Mouse (Mus musculus) CH12.LX (cell line): ENCODE data around the gene Il17rb. TPM values are rescaled to one million over a fixed set of nuclear protein-coding genes. Genes with fewer than 3 reads are reported as not detected.
A peak's percentile ranks its signal among the peaks of the same experiment; 100 is the strongest.

Experiments used
- DNase-seq: peaks from one replicate; pipeline ENCODE4 v3.0.0-alpha.2; 2013; ENCODE audit errors: extremely low read depth
- H3K27ac ChIP-seq: 2 replicates; pipeline ENCODE4 v1.5.1; 2012; ENCODE audit warnings: low read depth, mild to moderate bottlenecking, control low read depth, moderate library complexity; ENCODE audit not compliant: insufficient read depth
- H3K27me3 ChIP-seq: replicated peaks from 2 replicates; pipeline ENCODE3; 2012; ENCODE audit warnings: inconsistent platforms
- H3K36me3 ChIP-seq, 2 experiments: replicated peaks in 1 of 2; 2 replicates each; pipeline versions ENCODE3 to v1.6.1; 2012; ENCODE audit warnings: inconsistent platforms in 1 of 2, low read length in 1 of 2, mild to moderate bottlenecking in 1 of 2, mixed read lengths in 1 of 2, moderate library complexity in 1 of 2; ENCODE audit not compliant: control insufficient read depth in 1 of 2, insufficient read depth in 1 of 2
- H3K4me1 ChIP-seq, 2 experiments: 2 replicates each; pipeline ENCODE4 v1.6.1; 2012; ENCODE audit warnings: inconsistent platforms in 1 of 2, moderate library complexity in 1 of 2; ENCODE audit not compliant: insufficient read depth in 2 of 2, control insufficient read depth in 1 of 2
- H3K4me2 ChIP-seq: 2 replicates; pipeline ENCODE4 v1.6.1; 2012; ENCODE audit warnings: low read depth, mild to moderate bottlenecking, control low read depth; ENCODE audit not compliant: poor library complexity, insufficient read depth, severe bottlenecking
- H3K4me3 ChIP-seq, 3 experiments: fragments of 150-350 bp in 1 of 3; sonication (generic) in 1 of 3; replicated peaks in 1 of 3; 2 replicates each; pipeline versions ENCODE3 to v1.5.1; 2011 to 2012; ENCODE audit warnings: low read depth in 2 of 3, low read length in 2 of 3, mild to moderate bottlenecking in 2 of 3, moderate library complexity in 2 of 3, control low read depth in 1 of 3, improper control_type of control experiment in 1 of 3, inconsistent platforms in 1 of 3, mixed read lengths in 1 of 3; ENCODE audit not compliant: poor library complexity in 1 of 3
- H3K79me2 ChIP-seq: replicated peaks from 2 replicates; pipeline ENCODE4 v1.6.1; 2012; ENCODE audit warnings: mild to moderate bottlenecking, moderate library complexity; ENCODE audit not compliant: control insufficient read depth, poor library complexity, insufficient read depth, severe bottlenecking; ENCODE audit errors: extremely low read depth
- H3K9ac ChIP-seq: 2 replicates; pipeline ENCODE4 v1.6.1; 2012; ENCODE audit warnings: low read depth, mild to moderate bottlenecking, control low read depth, moderate library complexity; ENCODE audit not compliant: insufficient read depth
- H3K9me3 ChIP-seq: replicated peaks from 2 replicates; pipeline ENCODE3; 2012; ENCODE audit warnings: low read length, inconsistent platforms, mixed read lengths
- BHLHE40 ChIP-seq: IDR thresholded peaks from 2 replicates; pipeline ENCODE4 v1.6.1; 2011; ENCODE audit warnings: mild to moderate bottlenecking, low read depth, low read length, improper control_type of control experiment
- CHD2 ChIP-seq: IDR thresholded peaks from 2 replicates; pipeline ENCODE4 v1.6.1; 2011; ENCODE audit warnings: low read length, improper control_type of control experiment
- CTCF ChIP-seq, 2 experiments: IDR thresholded peaks in 1 of 2; conservative IDR thresholded peaks in 1 of 2; 2 replicates each; pipeline ENCODE4 v1.5.1; 2011 to 2012; ENCODE audit warnings: low read depth in 2 of 2, low read length in 2 of 2, improper control_type of control experiment in 1 of 2, inconsistent platforms in 1 of 2, mild to moderate bottlenecking in 1 of 2, moderate library complexity in 1 of 2
- E2F4 ChIP-seq: IDR thresholded peaks from 2 replicates; pipeline ENCODE4 v1.6.1; 2011; ENCODE audit warnings: low read depth, low read length, improper control_type of control experiment; ENCODE audit not compliant: insufficient replicate concordance
- ELF1 ChIP-seq: IDR thresholded peaks from 2 replicates; pipeline ENCODE4 v1.6.1; 2014; ENCODE audit warnings: low read depth, mild to moderate bottlenecking, inconsistent platforms, low read length, improper control_type of control experiment
- EP300 ChIP-seq: IDR thresholded peaks from 2 replicates; pipeline ENCODE4 v1.6.1; 2011; ENCODE audit warnings: low read length, improper control_type of control experiment
- ETS1 ChIP-seq: conservative IDR thresholded peaks from 2 replicates; pipeline ENCODE4 v1.6.1; 2012; ENCODE audit warnings: low read depth, mild to moderate bottlenecking, inconsistent platforms, low read length, improper control_type of control experiment, moderate library complexity
- GABPA ChIP-seq: IDR thresholded peaks from 2 replicates; pipeline ENCODE4 v1.6.1; 2012; ENCODE audit warnings: low read depth, low read length, improper control_type of control experiment, inconsistent platforms; ENCODE audit not compliant: insufficient replicate concordance
- HCFC1 ChIP-seq: IDR thresholded peaks from 2 replicates; pipeline ENCODE4 v1.6.1; 2012; ENCODE audit warnings: low read depth, mild to moderate bottlenecking, inconsistent platforms, low read length, improper control_type of control experiment
- JUN ChIP-seq: IDR thresholded peaks from 2 replicates; pipeline ENCODE4 v1.6.1; 2011; ENCODE audit warnings: low read depth, mild to moderate bottlenecking, low read length, improper control_type of control experiment, moderate library complexity; ENCODE audit not compliant: insufficient read depth
- JUND ChIP-seq: conservative IDR thresholded peaks from 2 replicates; pipeline ENCODE4 v1.6.1; 2011; ENCODE audit warnings: low read depth, low read length, improper control_type of control experiment
- KAT2A ChIP-seq: IDR thresholded peaks from 2 replicates; pipeline ENCODE4 v1.6.1; 2012; ENCODE audit warnings: low read length, improper control_type of control experiment, inconsistent platforms; ENCODE audit not compliant: insufficient replicate concordance
- MAFK ChIP-seq: IDR thresholded peaks from 2 replicates; pipeline ENCODE4 v1.6.1; 2011; ENCODE audit warnings: low read length, improper control_type of control experiment; ENCODE audit not compliant: insufficient replicate concordance
- MAX ChIP-seq: IDR thresholded peaks from 2 replicates; pipeline ENCODE4 v1.6.1; 2011; ENCODE audit warnings: low read length, improper control_type of control experiment
- MXI1 ChIP-seq: IDR thresholded peaks from 2 replicates; pipeline ENCODE4 v1.6.1; 2011; ENCODE audit warnings: mild to moderate bottlenecking, low read depth, low read length, improper control_type of control experiment
- NELFE ChIP-seq: IDR thresholded peaks from 2 replicates; pipeline ENCODE4 v1.6.1; 2011; ENCODE audit warnings: low read depth, low read length, improper control_type of control experiment
- PAX5 ChIP-seq: IDR thresholded peaks from 2 replicates; pipeline ENCODE4 v1.6.1; 2012; ENCODE audit warnings: low read length, inconsistent platforms, mixed read lengths
- POLR2A ChIP-seq: IDR thresholded peaks from 2 replicates; pipeline ENCODE4 v1.6.1; 2011; ENCODE audit warnings: low read depth, mild to moderate bottlenecking, improper control_type of control experiment, low read length
- POLR2AphosphoS2 ChIP-seq: IDR thresholded peaks from 2 replicates; pipeline ENCODE4 v1.6.1; 2011; ENCODE audit warnings: low read depth, low read length, improper control_type of control experiment
- RAD21 ChIP-seq: IDR thresholded peaks from 2 replicates; pipeline ENCODE4 v1.6.1; 2011; ENCODE audit warnings: low read depth, mild to moderate bottlenecking, low read length, improper control_type of control experiment, moderate library complexity
- RCOR1 ChIP-seq: conservative IDR thresholded peaks from 2 replicates; pipeline ENCODE4 v1.6.1; 2012; ENCODE audit warnings: low read depth, mild to moderate bottlenecking, inconsistent platforms, low read length, improper control_type of control experiment
- SIN3A ChIP-seq: IDR thresholded peaks from 2 replicates; pipeline ENCODE4 v1.6.1; 2012; ENCODE audit warnings: low read length, improper control_type of control experiment, inconsistent platforms
- SMC3 ChIP-seq: IDR thresholded peaks from 2 replicates; pipeline ENCODE4 v1.6.1; 2011; ENCODE audit warnings: low read depth, low read length, improper control_type of control experiment
- TBP ChIP-seq: conservative IDR thresholded peaks from 2 replicates; pipeline ENCODE4 v1.6.1; 2011; ENCODE audit warnings: low read depth, low read length, improper control_type of control experiment
- TCF12 ChIP-seq: IDR thresholded peaks from 2 replicates; pipeline ENCODE4 v1.6.1; 2014; ENCODE audit warnings: low read depth, mild to moderate bottlenecking, inconsistent platforms, low read length, improper control_type of control experiment
- USF1 ChIP-seq: IDR thresholded peaks from 2 replicates; pipeline ENCODE4 v1.6.1; 2014; ENCODE audit warnings: low read depth, mild to moderate bottlenecking, inconsistent platforms, low read length, improper control_type of control experiment
- USF2 ChIP-seq: conservative IDR thresholded peaks from 2 replicates; pipeline ENCODE4 v1.6.1; 2011; ENCODE audit warnings: low read depth, low read length, improper control_type of control experiment
- ZC3H11A ChIP-seq: IDR thresholded peaks from 2 replicates; pipeline ENCODE4 v1.6.1; 2012; ENCODE audit warnings: low read depth, mild to moderate bottlenecking, inconsistent platforms, low read length, improper control_type of control experiment
- ZKSCAN1 ChIP-seq: IDR thresholded peaks from 2 replicates; pipeline ENCODE4 v1.6.1; 2012; ENCODE audit warnings: low read depth, inconsistent platforms, low read length, improper control_type of control experiment, borderline replicate concordance
- ZMIZ1 ChIP-seq: IDR thresholded peaks from 2 replicates; pipeline ENCODE4 v1.6.1; 2012; ENCODE audit warnings: low read depth, mild to moderate bottlenecking, inconsistent platforms, low read length, improper control_type of control experiment
- ZNF384 ChIP-seq: IDR thresholded peaks from 2 replicates; pipeline ENCODE4 v1.6.1; 2012; ENCODE audit warnings: low read depth, low read length, improper control_type of control experiment, inconsistent platforms
- dilution Hi-C: fragments of 300-500 bp; cut with MboI; formaldehyde crosslinking; loops from 2 replicates; pipeline ENCODE4 v1.14.3; 2020; ENCODE audit warnings: low sequenced_read_pairs; ENCODE audit not compliant: extremely low pct_unique_long_range_greater_than_20kb, extremely low pct_ligation_motif_present
- in situ Hi-C: fragments of 300-500 bp; cut with MboI; formaldehyde crosslinking; loops from 3 replicates; pipeline ENCODE4 v1.14.3; 2019; ENCODE audit warnings: low sequenced_read_pairs, low pct_ligation_motif_present, low pct_unique_long_range_greater_than_20kb, mixed read lengths
- polyA plus RNA-seq: library from polyadenylated mRNA; unstranded; fragments of >175 nt; gene quantifications from 2 replicates; pipeline ENCODE4 v1.2.1, GENCODE M21; 2012; ENCODE audit warnings: low read depth; ENCODE audit not compliant: insufficient read length
- total RNA-seq, 2 experiments: library from RNA; depleted of rRNA; stranded (reverse); fragments of 300-350 nt in 1 of 2; fragments of >200 nt in 1 of 2; gene quantifications; 2 replicates each; pipeline ENCODE4 v1.2.3; 2012 to 2014

Gene Il17rb
- total and polyA plus RNA-seq, 3 experiments = 5.0 to 12.9 (median 6.7) TPM

- Histone ChIP-seq H3K4me2 (no peak overlapping the region), H3K79me2 (no peaks in the 10 kb centered on the region), H3K27ac (no peak overlapping the region), H3K27me3 (peaks cover 8% of the 10 kb centered on the region), H3K36me3 (no peaks in the 10 kb centered on the region), H3K4me1 (peaks cover 0 to 12% of the 10 kb centered on the region in 2 experiments; a peak in 2 of 4 replicates), H3K4me3 (no peak overlapping the region), H3K9ac (no peak overlapping the region)
- DNase-seq = no peak
- TF ChIP-seq GABPA = no peak
- no peak for TF ChIP-seq E2F4
- TF ChIP-seq CTCF (conservative IDR thresholded peaks at IDR 0.05 in 1 of 2, IDR thresholded peaks at IDR 0.05 in 1 of 2; ENCODE audit: low read depth in 2 of 2, low read length in 2 of 2) = no peak
- TF ChIP-seq MXI1 = no peak
- TF ChIP-seq NELFE = no peak
- TF ChIP-seq RAD21 = no peak
- TF ChIP-seq RCOR1 = no peak
- TF ChIP-seq TBP = no peak
- no peak for TF ChIP-seq BHLHE40
- no peak for TF ChIP-seq JUN
- no peak for TF ChIP-seq MAX
- no peak for TF ChIP-seq PAX5
- no peak for TF ChIP-seq SMC3
- no peak for TF ChIP-seq CHD2
- TF ChIP-seq, all 38 proteins: peak for 0
- in situ Hi-C loops (no loop called here), dilution Hi-C loops (no loop called here)
- peaks cover 2% of the 10 kb centered on the region for H3K9me3 ChIP-seq
Measured at GRCm38 (mm10) chr14:29950805-29951204, 57.9 kb downstream of the Il17rb start.

- dilution Hi-C loops = no loop called here
- DNase-seq = peak; percentile 13
- in situ Hi-C loops = loop anchor here (25.0 kb wide), 2 partner anchors 260 to 435 kb away; no protein-coding TSS in a partner anchor
- Histone ChIP-seq H3K4me2 (no peak overlapping the region), H3K4me3 (no peak overlapping the region), H3K79me2 (no peaks in the 10 kb centered on the region), H3K36me3 (no peaks in the 10 kb centered on the region), H3K9ac (no peak overlapping the region), H3K27ac (no peak overlapping the region), H3K4me1 (peaks cover 0 to 9% of the 10 kb centered on the region in 2 experiments; a peak in 1 of 4 replicates), H3K9me3 (no peaks in the 10 kb centered on the region), H3K27me3 (peaks cover 12% of the 10 kb centered on the region)
- TF ChIP-seq TBP (no peak), KAT2A (no peak), E2F4 (no peak), ELF1 (no peak), USF2 (no peak), JUND (no peak), ZC3H11A (no peak), TCF12 (no peak), RAD21 (no peak), ZMIZ1 (no peak), ZKSCAN1 (no peak), CTCF (conservative IDR thresholded peaks at IDR 0.05 in 1 of 2, IDR thresholded peaks at IDR 0.05 in 1 of 2; ENCODE audit: low read depth in 2 of 2, low read length in 2 of 2) (peak in 1 of 2 experiments; percentile 12; a peak in 1 of 4 replicates), MAFK (no peak), HCFC1 (no peak), EP300 (peak; percentile 44; the same call in 1 of the 2 replicates), MXI1 (no peak), BHLHE40 (peak; percentile 40), USF1 (no peak), MAX (no peak), SMC3 (no peak), POLR2A (no peak), PAX5 (no peak), POLR2AphosphoS2 (no peak), CHD2 (no peak), ZNF384 (no peak), SIN3A (no peak), ETS1 (no peak)
Measured at GRCm38 (mm10) chr14:29946761-29947309, 61.9 kb downstream of the Il17rb start.
